Mouse (Mus musculus): ENCODE data around the gene Zfp90. TPM values are rescaled to one million over a fixed set of nuclear protein-coding genes. Genes with fewer than 3 reads are reported as not detected.

Zfp90 gene
- polyA plus RNA-seq (2015; fragmentation: Nextera tagmentation; extraction: Ambion mirVana), result 12.7 and 15.5 TPM in 2 replicates

DNA sequence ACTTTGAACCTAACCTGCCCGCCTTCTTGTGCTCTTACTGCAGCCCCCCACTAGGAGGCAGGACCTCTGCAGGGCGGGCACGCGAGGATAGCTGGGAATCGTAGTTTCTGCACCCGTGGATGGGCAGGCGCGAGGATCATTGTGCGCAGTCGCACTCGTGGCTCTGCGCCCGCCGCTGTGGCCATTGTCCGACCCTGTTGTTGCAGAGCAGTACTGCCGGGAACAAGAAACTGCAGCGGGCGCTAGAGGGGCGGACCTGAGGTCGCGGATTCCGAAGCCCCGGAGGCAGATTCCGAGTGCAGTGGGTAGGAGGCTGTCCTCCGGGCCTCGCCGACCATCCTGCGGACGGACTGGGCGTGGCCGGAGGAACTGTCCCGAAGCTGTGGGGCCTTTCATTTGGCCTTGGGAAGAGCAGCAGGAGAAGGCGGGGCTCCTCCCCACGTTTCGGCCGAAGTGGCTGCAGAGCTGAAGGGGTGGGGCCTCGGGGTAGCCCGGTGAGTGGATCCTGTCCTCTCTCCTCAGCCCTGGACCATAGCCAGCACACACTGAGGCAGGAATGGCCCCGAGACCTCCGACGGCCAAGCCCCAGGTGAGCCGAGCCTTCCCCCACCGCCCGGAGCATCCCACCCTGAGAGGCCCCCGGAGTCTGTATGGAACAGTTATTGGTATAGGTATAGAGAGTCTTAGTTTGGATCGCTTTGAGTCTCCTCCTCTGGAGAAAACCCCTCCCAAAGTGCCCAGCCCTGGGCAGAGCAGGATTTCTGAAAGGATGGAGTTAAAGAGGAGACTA is at the start of gene Zfp90:
TSS of gene Zfp90 (plus strand) at position 146 of the 790 bp plus-strand sequence.
- under 1% methylated on average over 46 of the region's 46 CpGs for WGBS
- peak within 1 kb of the TSS; percentile 99 for H3K27ac ChIP-seq
- peak within 1 kb of the TSS; percentile 96 for H3K4me3 ChIP-seq
- H3K4me2 ChIP-seq, result peak within 1 kb of the TSS; percentile 87
- no peaks in the 10 kb centered on the region for H3K27me3 ChIP-seq
- H3K9ac ChIP-seq, result peak within 1 kb of the TSS; percentile 91
- ATAC-seq (replicated peaks; ENCODE audit: insufficient number of reproducible peaks, insufficient read depth, low FRiP score, low read depth), result peak; percentile 96
- H3K36me3 ChIP-seq, result peaks cover 26% of the 10 kb centered on the region
- peaks cover 14% of the 10 kb centered on the region for H3K4me1 ChIP-seq (replicated peaks)
- H3K9me3 ChIP-seq (replicated peaks), result no peaks in the 10 kb centered on the region

GRCm38 (mm10) chr8:106368501-106368900 is 46.6 kb upstream of the Zfp90 start:
- Histone ChIP-seq H3K4me1 (replicated peaks) (no peaks in the 10 kb centered on the region), H3K9me3 (replicated peaks) (no peaks in the 10 kb centered on the region), H3K4me3 (no peak overlapping the region), H3K9ac (no peak overlapping the region), H3K36me3 (no peaks in the 10 kb centered on the region), H3K4me2 (no peak overlapping the region), H3K27ac (no peak overlapping the region), H3K27me3 (no peaks in the 10 kb centered on the region)
- WGBS, result 63% methylated on average over 3 of the region's 3 CpGs
- ATAC-seq (replicated peaks; ENCODE audit: insufficient number of reproducible peaks, insufficient read depth, low FRiP score, low read depth), result no peak

DNA sequence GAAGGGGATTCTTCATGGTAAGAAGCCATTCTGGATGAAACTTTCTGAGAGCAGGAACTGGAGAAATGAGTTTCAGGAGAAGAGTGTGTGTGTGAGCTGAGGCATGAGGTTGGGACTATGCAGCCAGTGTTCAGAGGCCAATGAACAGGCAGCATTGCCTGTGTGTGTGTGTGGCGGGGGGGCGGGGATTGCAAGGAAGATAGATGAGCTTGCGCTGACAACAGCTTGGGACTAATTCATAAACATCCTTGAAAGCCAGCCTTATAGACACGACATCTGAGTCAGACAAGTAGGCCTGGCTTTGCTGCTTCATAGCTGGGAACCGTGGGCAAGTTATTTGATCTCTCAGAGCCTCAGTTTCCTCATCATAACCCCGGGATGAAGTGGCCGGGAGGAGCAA is 46.1 kb upstream of the Zfp90 start:
- Histone ChIP-seq H3K9me3 (replicated peaks) (no peaks in the 10 kb centered on the region), H3K27me3 (no peaks in the 10 kb centered on the region), H3K4me3 (no peak overlapping the region), H3K4me1 (replicated peaks) (no peaks in the 10 kb centered on the region), H3K9ac (no peak overlapping the region), H3K4me2 (no peak overlapping the region), H3K27ac (no peak overlapping the region), H3K36me3 (no peaks in the 10 kb centered on the region)
- no peak for ATAC-seq (replicated peaks; ENCODE audit: insufficient number of reproducible peaks, insufficient read depth, low FRiP score, low read depth)
- 74% methylated on average over 7 of the region's 7 CpGs for WGBS

DNA sequence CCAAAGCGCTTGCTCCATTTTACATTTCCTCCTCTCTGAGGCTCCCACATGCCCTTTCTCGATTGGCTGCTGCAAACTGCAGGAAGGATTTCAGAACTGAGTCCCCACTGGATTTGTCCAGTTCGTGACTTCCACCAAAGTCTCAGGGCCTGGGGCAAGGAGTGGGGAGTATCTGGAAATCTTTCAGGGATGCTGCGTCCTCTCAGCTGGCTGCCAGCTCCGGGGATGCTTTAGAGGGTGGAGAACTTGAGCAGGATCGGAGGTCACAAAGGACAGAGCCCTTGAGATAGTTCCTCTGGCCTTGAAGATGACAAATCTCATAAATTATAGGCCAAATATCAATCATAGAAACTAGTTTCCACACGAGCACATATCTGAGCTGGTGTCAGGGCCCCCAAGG is 39.2 kb upstream of the Zfp90 start:
- no peak overlapping the region for H3K9ac ChIP-seq
- H3K9me3 ChIP-seq (replicated peaks), result no peaks in the 10 kb centered on the region
- H3K4me3 ChIP-seq, result no peak overlapping the region
- H3K27me3 ChIP-seq, result no peaks in the 10 kb centered on the region
- H3K4me1 ChIP-seq (replicated peaks), result peaks cover 22% of the 10 kb centered on the region
- no peak overlapping the region for H3K27ac ChIP-seq
- 60% methylated on average over 7 of the region's 7 CpGs for WGBS
- ATAC-seq (replicated peaks; ENCODE audit: insufficient number of reproducible peaks, insufficient read depth, low FRiP score, low read depth), result no peak
- no peak overlapping the region for H3K4me2 ChIP-seq
- H3K36me3 ChIP-seq, result no peaks in the 10 kb centered on the region

GRCm38 (mm10) chr8:106376862-106377261 is 38.3 kb upstream of the Zfp90 start:
- no peaks in the 10 kb centered on the region for H3K9me3 ChIP-seq (replicated peaks)
- H3K4me2 ChIP-seq, result no peak overlapping the region
- H3K36me3 ChIP-seq, result no peaks in the 10 kb centered on the region
- ATAC-seq (replicated peaks; ENCODE audit: insufficient number of reproducible peaks, insufficient read depth, low FRiP score, low read depth), result no peak
- H3K27me3 ChIP-seq, result no peaks in the 10 kb centered on the region
- no peak overlapping the region for H3K9ac ChIP-seq
- no peak overlapping the region for H3K27ac ChIP-seq
- no peak overlapping the region for H3K4me3 ChIP-seq
- WGBS, result 29% methylated on average over 9 of the region's 9 CpGs
- H3K4me1 ChIP-seq (replicated peaks), result peaks cover 22% of the 10 kb centered on the region

GRCm38 (mm10) chr8:106378501-106379048 is 36.6 kb upstream of the Zfp90 start:
- WGBS, result 23% methylated on average over 6 of the region's 7 CpGs
- peak; percentile 79 for ATAC-seq (replicated peaks; ENCODE audit: insufficient number of reproducible peaks, insufficient read depth, low FRiP score, low read depth)
- H3K4me2 ChIP-seq, result 0 out of 2 replicates have a peak overlapping the region, but pooled peaks have one; percentile 9

GRCm38 (mm10) chr8:106379357-106379756 is 35.8 kb upstream of the Zfp90 start:
- Histone ChIP-seq H3K36me3 (no peaks in the 10 kb centered on the region), H3K27me3 (no peaks in the 10 kb centered on the region), H3K27ac (peak overlapping the region; percentile 49; the same call in 1 of the 2 replicates), H3K9ac (no peak overlapping the region), H3K4me3 (no peak overlapping the region), H3K4me1 (replicated peaks) (peaks cover 22% of the 10 kb centered on the region), H3K9me3 (replicated peaks) (no peaks in the 10 kb centered on the region), H3K4me2 (no peak overlapping the region)
- 70% methylated on average over 5 of the region's 5 CpGs for WGBS
- no peak for ATAC-seq (replicated peaks; ENCODE audit: insufficient number of reproducible peaks, insufficient read depth, low FRiP score, low read depth)

More at GRCm38 (mm10) chr8:106378501-106379048, 36.6 kb upstream of the Zfp90 start:
- H3K27ac ChIP-seq, result peak overlapping the region; percentile 49
- H3K4me3 ChIP-seq, result no peak overlapping the region
- no peaks in the 10 kb centered on the region for H3K36me3 ChIP-seq
- H3K9ac ChIP-seq, result no peak overlapping the region
- H3K27me3 ChIP-seq, result no peaks in the 10 kb centered on the region
- no peaks in the 10 kb centered on the region for H3K9me3 ChIP-seq (replicated peaks)
- peaks cover 22% of the 10 kb centered on the region for H3K4me1 ChIP-seq (replicated peaks)

DNA sequence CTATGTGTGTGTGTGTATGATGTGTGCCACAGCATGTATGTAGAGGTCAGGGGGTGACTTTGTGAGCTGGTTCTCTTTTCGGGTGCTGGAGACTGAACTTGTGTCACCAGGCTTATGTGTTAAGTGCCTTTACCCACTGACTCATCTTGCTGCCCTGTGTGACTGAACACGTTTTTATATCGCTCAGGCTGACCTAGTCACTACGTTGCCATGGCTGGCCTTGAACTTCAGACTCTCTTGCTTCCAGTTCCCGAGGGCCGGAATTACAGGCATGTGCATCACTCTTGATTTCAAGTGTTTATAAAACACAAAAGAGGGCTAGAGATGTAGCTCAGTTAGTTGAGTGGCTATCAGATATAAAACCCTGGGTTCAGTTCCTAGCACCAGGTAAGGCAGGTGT is 34.1 kb upstream of the Zfp90 start:
- ATAC-seq (replicated peaks; ENCODE audit: insufficient number of reproducible peaks, insufficient read depth, low FRiP score, low read depth), result no peak
- H3K36me3 ChIP-seq, result no peaks in the 10 kb centered on the region
- H3K27me3 ChIP-seq, result no peaks in the 10 kb centered on the region
- no peak overlapping the region for H3K4me2 ChIP-seq
- peaks cover 22% of the 10 kb centered on the region for H3K4me1 ChIP-seq (replicated peaks)
- H3K9ac ChIP-seq, result no peak overlapping the region
- H3K27ac ChIP-seq, result no peak overlapping the region
- 84% methylated on average over 6 of the region's 6 CpGs for WGBS
- H3K4me3 ChIP-seq, result no peak overlapping the region
- no peaks in the 10 kb centered on the region for H3K9me3 ChIP-seq (replicated peaks)

DNA sequence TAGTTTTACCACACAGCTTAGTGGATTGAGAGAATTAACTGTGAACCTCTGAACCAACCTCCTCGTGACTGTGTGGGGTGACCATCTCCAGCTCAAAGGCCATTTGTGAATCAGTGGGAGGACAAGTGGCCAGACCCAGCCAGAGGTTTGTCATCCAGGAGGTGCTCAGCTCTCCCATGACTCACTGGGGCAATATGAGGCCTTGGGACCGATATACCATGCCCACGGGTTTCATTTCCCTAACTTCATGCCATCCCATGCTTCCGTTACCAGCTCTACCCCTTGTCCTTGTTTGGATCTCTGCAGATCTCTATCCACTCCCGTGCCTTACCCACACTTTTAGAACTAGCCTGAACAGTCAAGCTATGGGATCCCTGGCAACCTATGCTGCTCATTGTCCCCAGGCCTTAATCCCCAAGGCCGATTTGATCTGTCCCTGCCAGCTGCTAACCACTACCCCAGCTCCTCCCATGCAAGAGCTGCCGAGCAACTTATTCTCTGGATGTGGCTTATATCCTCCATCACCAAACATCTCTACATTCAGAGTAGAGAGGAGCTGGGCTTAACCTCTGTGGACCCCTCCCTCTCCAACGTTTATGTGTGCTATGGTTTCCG is 27.2 kb upstream of the Zfp90 start:
- H3K4me2 ChIP-seq, result no peak overlapping the region
- H3K4me3 ChIP-seq, result no peak overlapping the region
- 70% methylated on average over 9 of the region's 9 CpGs for WGBS
- H3K9me3 ChIP-seq (replicated peaks), result no peaks in the 10 kb centered on the region
- H3K9ac ChIP-seq, result no peak overlapping the region
- H3K27ac ChIP-seq, result no peak overlapping the region
- no peaks in the 10 kb centered on the region for H3K4me1 ChIP-seq (replicated peaks)
- no peak for ATAC-seq (replicated peaks; ENCODE audit: insufficient number of reproducible peaks, insufficient read depth, low FRiP score, low read depth)
- no peaks in the 10 kb centered on the region for H3K36me3 ChIP-seq
- no peaks in the 10 kb centered on the region for H3K27me3 ChIP-seq

DNA sequence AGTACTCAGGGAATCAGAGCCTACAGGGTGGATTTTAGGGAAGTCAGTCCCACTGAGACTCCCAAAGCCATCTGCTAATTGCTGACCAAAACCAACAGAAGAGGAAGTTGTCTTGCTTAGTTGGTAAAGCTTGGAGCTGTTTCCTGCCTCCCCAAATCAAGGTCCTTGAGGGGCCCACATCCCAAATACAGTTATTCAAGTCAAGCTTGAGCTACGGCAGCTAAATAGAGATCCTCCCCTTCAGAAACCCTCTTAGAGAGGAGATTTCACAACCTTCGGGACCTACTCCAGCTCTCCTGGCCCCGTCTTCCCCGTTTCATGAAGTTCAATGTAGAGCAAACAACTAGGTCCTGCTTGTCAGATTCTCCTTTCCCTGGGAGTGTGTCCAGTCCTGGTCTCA is 20.6 kb upstream of the Zfp90 start:
- Histone ChIP-seq H3K9me3 (replicated peaks) (no peaks in the 10 kb centered on the region), H3K36me3 (no peaks in the 10 kb centered on the region), H3K4me2 (no peak overlapping the region), H3K4me3 (no peak overlapping the region), H3K27ac (peak overlapping the region; percentile 29; the same call in 1 of the 2 replicates), H3K9ac (no peak overlapping the region), H3K27me3 (no peaks in the 10 kb centered on the region), H3K4me1 (replicated peaks) (peaks cover 5% of the 10 kb centered on the region; the same call in 1 of the 2 replicates)
- 50% methylated on average over 4 of the region's 4 CpGs for WGBS
- ATAC-seq (replicated peaks; ENCODE audit: insufficient number of reproducible peaks, insufficient read depth, low FRiP score, low read depth), result no peak

GRCm38 (mm10) chr8:106399694-106400093 is 15.4 kb upstream of the Zfp90 start:
- WGBS, result 40% methylated on average over 8 of the region's 8 CpGs
- H3K36me3 ChIP-seq, result no peaks in the 10 kb centered on the region
- H3K9me3 ChIP-seq (replicated peaks), result no peaks in the 10 kb centered on the region
- 0 out of 2 replicates have a peak overlapping the region, but pooled peaks have one; percentile 21 for H3K4me2 ChIP-seq
- ATAC-seq (replicated peaks; ENCODE audit: insufficient number of reproducible peaks, insufficient read depth, low FRiP score, low read depth), result peak; percentile 83
- peaks cover 21% of the 10 kb centered on the region for H3K4me1 ChIP-seq (replicated peaks)
- H3K27me3 ChIP-seq, result no peaks in the 10 kb centered on the region
- H3K9ac ChIP-seq, result no peak overlapping the region
- no peak overlapping the region for H3K4me3 ChIP-seq
- H3K27ac ChIP-seq, result peak overlapping the region; percentile 88

Data from heart, embryonic 15.5 days (tissue).